Mouse (Mus musculus): ENCODE measurements at regions not wholly inside any gene's neighbourhood (a gene's known extent, or its start where the extent isn't known, plus 50 kb on each side); places are given as distances from the start of the nearest gene placed in this dataset.

- peaks cover 14% of the 10 kb centered on the region for H3K27me3 ChIP-seq (ENCODE audit: control insufficient read depth, insufficient read depth, low read length)
- WGBS: 56% methylated on average over 11 of the region's 11 CpGs
- no peaks in the 10 kb centered on the region for H3K36me3 ChIP-seq (replicated peaks; ENCODE audit: control insufficient read depth, insufficient read depth, low read length)
- H3K9me3 ChIP-seq (replicated peaks; ENCODE audit: control insufficient read depth, low read length): peaks cover 3% of the 10 kb centered on the region; the same call in 1 of the 2 replicates
- no peak overlapping the region for H3K27ac ChIP-seq (ENCODE audit: low read depth)
- H3K4me1 ChIP-seq (ENCODE audit: control insufficient read depth, insufficient read depth): no peaks in the 10 kb centered on the region
- DNase-seq (ENCODE audit: low spot score): no peak
- no peak overlapping the region for H3K9ac ChIP-seq (replicated peaks; ENCODE audit: low read depth, low read length)
- H3K4me3 ChIP-seq (ENCODE audit: low read depth, low read length): no peak overlapping the region
- H3K4me2 ChIP-seq (ENCODE audit: low read depth, low read length): no peak overlapping the region
- TF ChIP-seq CTCF (IDR thresholded peaks at IDR 0.05; ENCODE audit: low read depth) (no peak), EP300 (IDR thresholded peaks at IDR 0.05; ENCODE audit: low read depth) (no peak)
- ATAC-seq (ENCODE audit: insufficient read depth, low read depth): no peak
These were observed 90.4 kb upstream of the Pmepa1 start for GRCm38 (mm10) chr2:173366734-173367133.

- Histone ChIP-seq H3K4me1 (ENCODE audit: control insufficient read depth, insufficient read depth) (no peaks in the 10 kb centered on the region), H3K27me3 (ENCODE audit: control insufficient read depth, insufficient read depth, low read length) (peaks cover 14% of the 10 kb centered on the region), H3K36me3 (replicated peaks; ENCODE audit: control insufficient read depth, insufficient read depth, low read length) (no peaks in the 10 kb centered on the region), H3K27ac (ENCODE audit: low read depth) (no peak overlapping the region), H3K4me3 (ENCODE audit: low read depth, low read length) (no peak overlapping the region), H3K9me3 (replicated peaks; ENCODE audit: control insufficient read depth, low read length) (peaks cover 12% of the 10 kb centered on the region), H3K4me2 (ENCODE audit: low read depth, low read length) (no peak overlapping the region), H3K9ac (replicated peaks; ENCODE audit: low read depth, low read length) (no peak overlapping the region)
- 58% methylated on average over 7 of the region's 7 CpGs for WGBS
- TF ChIP-seq CTCF (IDR thresholded peaks at IDR 0.05; ENCODE audit: low read depth) (no peak), EP300 (IDR thresholded peaks at IDR 0.05; ENCODE audit: low read depth) (no peak)
- DNase-seq (ENCODE audit: low spot score) (no peak), ATAC-seq (ENCODE audit: insufficient read depth, low read depth) (no peak)
These were observed 92.6 kb upstream of the Pmepa1 start for GRCm38 (mm10) chr2:173368899-173369298.

GRCm38 (mm10) chr2:173376926-173377325 is 100.6 kb upstream of the Pmepa1 start:
- Histone ChIP-seq H3K9ac (replicated peaks; ENCODE audit: low read depth, low read length) (no peak overlapping the region), H3K4me2 (ENCODE audit: low read depth, low read length) (no peak overlapping the region), H3K4me1 (ENCODE audit: control insufficient read depth, insufficient read depth) (peaks cover 13% of the 10 kb centered on the region; the same call in 1 of the 2 replicates), H3K27ac (ENCODE audit: low read depth) (no peak overlapping the region), H3K4me3 (ENCODE audit: low read depth, low read length) (no peak overlapping the region), H3K36me3 (replicated peaks; ENCODE audit: control insufficient read depth, insufficient read depth, low read length) (no peaks in the 10 kb centered on the region), H3K27me3 (ENCODE audit: control insufficient read depth, insufficient read depth, low read length) (no peaks in the 10 kb centered on the region), H3K9me3 (replicated peaks; ENCODE audit: control insufficient read depth, low read length) (peaks cover 7% of the 10 kb centered on the region)
- DNase-seq (ENCODE audit: low spot score) (no peak), ATAC-seq (ENCODE audit: insufficient read depth, low read depth) (no peak)
- TF ChIP-seq CTCF (IDR thresholded peaks at IDR 0.05; ENCODE audit: low read depth): no peak
- no peak for TF ChIP-seq EP300 (IDR thresholded peaks at IDR 0.05; ENCODE audit: low read depth)
- WGBS: 80% methylated on average over 6 of the region's 6 CpGs

GRCm38 (mm10) chr2:173377497-173378257 is 101.3 kb upstream of the Pmepa1 start:
- TF ChIP-seq EP300 (IDR thresholded peaks at IDR 0.05; ENCODE audit: low read depth) (no peak), CTCF (IDR thresholded peaks at IDR 0.05; ENCODE audit: low read depth) (no peak)
- WGBS: 41% methylated on average over 9 of the region's 12 CpGs
- Histone ChIP-seq H3K4me2 (ENCODE audit: low read depth, low read length) (no peak overlapping the region), H3K4me3 (ENCODE audit: low read depth, low read length) (no peak overlapping the region), H3K9ac (replicated peaks; ENCODE audit: low read depth, low read length) (no peak overlapping the region), H3K9me3 (replicated peaks; ENCODE audit: control insufficient read depth, low read length) (no peaks in the 10 kb centered on the region), H3K36me3 (replicated peaks; ENCODE audit: control insufficient read depth, insufficient read depth, low read length) (no peaks in the 10 kb centered on the region), H3K4me1 (ENCODE audit: control insufficient read depth, insufficient read depth) (peaks cover 13% of the 10 kb centered on the region; the same call in 1 of the 2 replicates), H3K27me3 (ENCODE audit: control insufficient read depth, insufficient read depth, low read length) (no peaks in the 10 kb centered on the region), H3K27ac (ENCODE audit: low read depth) (0 out of 2 replicates have a peak overlapping the region, but pooled peaks have one; percentile 7)
- no peak for DNase-seq (ENCODE audit: low spot score)
- no peak for ATAC-seq (ENCODE audit: insufficient read depth, low read depth)

- whole genome bisulfite sequencing: 73% methylated on average over 1 of the region's 1 CpGs
- no peak for TF ChIP-seq CTCF (IDR thresholded peaks at IDR 0.05; ENCODE audit: low read depth)
- no peak for TF ChIP-seq EP300 (IDR thresholded peaks at IDR 0.05; ENCODE audit: low read depth)
- Histone ChIP-seq H3K4me1 (ENCODE audit: control insufficient read depth, insufficient read depth) (peaks cover 13% of the 10 kb centered on the region; the same call in 1 of the 2 replicates), H3K27ac (ENCODE audit: low read depth) (peak overlapping the region; percentile 51; the same call in 1 of the 2 replicates), H3K4me2 (ENCODE audit: low read depth, low read length) (no peak overlapping the region), H3K4me3 (ENCODE audit: low read depth, low read length) (no peak overlapping the region), H3K9me3 (replicated peaks; ENCODE audit: control insufficient read depth, low read length) (no peaks in the 10 kb centered on the region), H3K36me3 (replicated peaks; ENCODE audit: control insufficient read depth, insufficient read depth, low read length) (no peaks in the 10 kb centered on the region), H3K9ac (replicated peaks; ENCODE audit: low read depth, low read length) (no peak overlapping the region), H3K27me3 (ENCODE audit: control insufficient read depth, insufficient read depth, low read length) (no peaks in the 10 kb centered on the region)
- DNase-seq (ENCODE audit: low spot score) (no peak), ATAC-seq (ENCODE audit: insufficient read depth, low read depth) (no peak)
These were observed 103.4 kb upstream of the Pmepa1 start for GRCm38 (mm10) chr2:173379736-173380135.
